Mouse (Mus musculus) limb, embryonic 11.5 days (tissue): Measurements from ENCODE around the gene Bclaf1. TPM values are rescaled to one million over a fixed set of nuclear protein-coding genes. Genes with fewer than 3 reads are reported as not detected.
A peak's percentile ranks its signal among the peaks of the same experiment; 100 is the strongest.

Experiments used
- ATAC-seq: fragments of 200-750 bp; cut with Nextera tagmentation; 2 replicates; pipeline ENCODE4 v1.8.0; 2017; ENCODE audit warnings: low read depth; ENCODE audit not compliant: insufficient number of reproducible peaks, low FRiP score, low TSS enrichment
- DNase-seq: peaks from one replicate; pipeline ENCODE4 v3.0.0-alpha.2; 2015; ENCODE audit warnings: low spot score
- H3K27ac ChIP-seq: fragments of 300-500 bp; sonication (generic); replicated peaks from 2 replicates; pipeline ENCODE4 v1.5.1; 2014; ENCODE audit warnings: low read depth, mild to moderate bottlenecking, low read length
- H3K27me3 ChIP-seq: fragments of 300-500 bp; sonication (generic); 2 replicates; pipeline ENCODE4 v1.6.1; 2014; ENCODE audit warnings: mild to moderate bottlenecking, low read length, mixed read lengths; ENCODE audit not compliant: control insufficient read depth, insufficient read depth
- H3K36me3 ChIP-seq: fragments of 300-500 bp; sonication (generic); 2 replicates; pipeline ENCODE4 v1.6.1; 2014; ENCODE audit warnings: mild to moderate bottlenecking, low read length, moderate library complexity, mixed read lengths; ENCODE audit not compliant: control insufficient read depth, insufficient read depth
- H3K4me1 ChIP-seq: fragments of 300-500 bp; sonication (generic); 2 replicates; pipeline ENCODE4 v1.6.1; 2014; ENCODE audit warnings: low read length, mixed read lengths; ENCODE audit not compliant: control insufficient read depth, insufficient read depth
- H3K4me2 ChIP-seq: fragments of 300-500 bp; sonication (generic); 2 replicates; pipeline ENCODE4 v1.6.1; 2014; ENCODE audit warnings: low read depth, mild to moderate bottlenecking, moderate library complexity; ENCODE audit not compliant: severe bottlenecking
- H3K4me3 ChIP-seq: fragments of 300-500 bp; sonication (generic); 2 replicates; pipeline ENCODE4 v1.5.1; 2014; ENCODE audit warnings: low read depth, low read length
- H3K9ac ChIP-seq: fragments of 300-500 bp; sonication (generic); 2 replicates; pipeline ENCODE4 v1.6.1; 2014; ENCODE audit warnings: mild to moderate bottlenecking, low read length
- H3K9me3 ChIP-seq: fragments of 300-500 bp; sonication (generic); 2 replicates; pipeline ENCODE4 v1.6.1; 2016; ENCODE audit warnings: low read length; ENCODE audit not compliant: control insufficient read depth
- WGBS: fragments of 180-500 bp; shearing (Covaris S2); extraction: QIAGEN DNeasy Blood & Tissue Kit; methylation state at CpG from one replicate; pipeline ENCODE4 v1.1.7; 2014; 5-methylcytosine and 5-hydroxymethylcytosine counted together
- polyA plus RNA-seq: library from polyadenylated mRNA; unstranded; fragments of >200 nt; fragmentation: Nextera tagmentation; extraction: Ambion mirVana; gene quantifications from 2 replicates; pipeline ENCODE4 v1.2.1, GENCODE M21; 2014

The Bclaf1 gene
- polyA plus RNA-seq, 1 experiment from 2014 or later: 176 TPM

- H3K9ac ChIP-seq: peak overlapping the region; percentile 91
- no peaks in the 10 kb centered on the region for H3K27me3 ChIP-seq
- ATAC-seq: no peak
- H3K36me3 ChIP-seq: no peaks in the 10 kb centered on the region
- peaks cover 7% of the 10 kb centered on the region; the same call in 1 of the 2 replicates for H3K4me1 ChIP-seq
- no peaks in the 10 kb centered on the region for H3K9me3 ChIP-seq
- H3K27ac ChIP-seq: peak overlapping the region; percentile 99
- H3K4me3 ChIP-seq: peak overlapping the region; percentile 62
- peak overlapping the region; percentile 72 for H3K4me2 ChIP-seq
- no peak for DNase-seq
- WGBS: 49% methylated on average over 11 of the region's 11 CpGs
Measured at GRCm38 (mm10) chr10:20310969-20311769, 1.1 kb upstream of the Bclaf1 start.

DNA sequence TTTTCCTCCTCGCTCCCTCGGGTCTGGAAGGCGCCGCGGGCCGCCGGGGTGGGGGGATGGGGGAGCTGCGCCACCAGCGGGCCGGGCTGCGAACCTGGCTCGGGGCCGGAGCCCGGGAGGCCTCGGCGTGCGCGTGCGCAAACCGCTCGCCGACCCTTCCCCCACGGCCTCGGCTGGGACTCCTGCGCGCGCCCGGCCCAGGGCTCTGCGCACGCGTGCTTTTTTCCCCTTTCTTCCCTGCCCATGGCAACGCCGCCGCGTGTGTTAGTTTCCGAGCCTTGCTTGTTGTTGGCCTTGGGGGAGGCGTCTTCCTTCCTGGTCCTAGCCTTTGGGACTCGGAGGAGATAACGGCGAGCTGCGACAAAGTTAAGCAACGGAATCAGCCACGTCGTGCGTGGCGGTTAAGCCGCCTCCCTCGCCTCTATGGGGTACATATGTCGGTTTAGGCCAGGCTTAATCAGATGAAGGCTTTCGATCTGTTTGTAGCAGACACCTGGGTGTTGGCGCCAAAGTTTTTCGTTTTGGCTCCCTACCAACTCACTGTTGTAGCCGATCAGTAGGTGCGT is 550 bp downstream of the Bclaf1 start:
- ATAC-seq (peak; percentile 77), DNase-seq (peak; percentile 92)
- WGBS: under 1% methylated on average over 53 of the region's 54 CpGs
- Histone ChIP-seq H3K27ac (peak overlapping the region; percentile 99), H3K36me3 (no peaks in the 10 kb centered on the region; the same call in 1 of the 2 replicates), H3K9ac (peak overlapping the region; percentile 91), H3K4me2 (peak overlapping the region; percentile 72), H3K4me1 (peaks cover 7% of the 10 kb centered on the region; the same call in 1 of the 2 replicates), H3K4me3 (peak overlapping the region; percentile 62), H3K9me3 (no peaks in the 10 kb centered on the region), H3K27me3 (no peaks in the 10 kb centered on the region)

DNA sequence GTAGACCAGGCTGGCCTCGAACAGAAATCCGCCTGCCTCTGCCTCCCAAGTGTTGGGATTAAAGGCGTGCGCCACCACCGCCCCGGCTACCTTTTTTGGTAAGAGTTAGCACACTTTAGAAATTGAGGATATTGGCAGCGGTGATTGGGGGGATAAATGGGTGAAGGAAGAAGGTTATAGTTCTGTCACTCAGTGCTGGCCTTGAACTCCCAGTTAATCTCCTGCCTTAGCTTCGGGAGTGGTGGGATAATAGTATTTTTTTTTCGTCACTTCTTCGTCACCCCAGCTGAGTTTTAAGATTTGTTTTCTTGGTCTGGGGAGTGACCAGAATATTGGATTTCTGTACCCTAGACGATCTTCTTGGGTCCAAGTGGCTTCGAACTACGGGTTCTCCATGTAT is 1.2 kb downstream of the Bclaf1 start:
- peaks cover 7% of the 10 kb centered on the region; the same call in 1 of the 2 replicates for H3K4me1 ChIP-seq
- H3K9me3 ChIP-seq: no peaks in the 10 kb centered on the region
- peak overlapping the region; percentile 39 for H3K4me2 ChIP-seq
- H3K4me3 ChIP-seq: peak overlapping the region; percentile 62
- DNase-seq (no peak), ATAC-seq (no peak)
- no peaks in the 10 kb centered on the region for H3K27me3 ChIP-seq
- peak overlapping the region; percentile 91 for H3K9ac ChIP-seq
- no peak overlapping the region for H3K27ac ChIP-seq
- H3K36me3 ChIP-seq: peaks cover 2% of the 10 kb centered on the region
- 41% methylated on average over 13 of the region's 13 CpGs for WGBS

DNA sequence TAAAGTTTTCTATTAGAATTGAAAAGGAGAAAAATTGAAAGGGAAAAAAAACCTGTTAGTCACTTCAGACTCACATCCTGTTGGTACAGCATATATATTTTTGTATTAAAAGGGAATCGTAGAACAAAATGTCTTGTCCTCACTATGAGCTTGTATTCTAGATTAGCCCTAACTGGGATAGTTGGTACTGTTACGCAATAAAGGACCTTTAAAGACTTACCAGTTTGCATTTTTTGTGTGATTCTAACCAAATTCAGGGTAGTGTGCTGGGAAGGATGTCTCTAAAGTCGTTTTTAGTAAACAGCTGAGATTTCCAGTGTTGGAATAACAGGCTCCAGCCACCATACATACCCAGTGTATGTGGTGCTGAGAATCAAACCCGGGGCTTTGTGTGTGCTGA is 1.7 kb downstream of the Bclaf1 start:
- Histone ChIP-seq H3K4me2 (no peak overlapping the region; the same call in 1 of the 2 replicates), H3K4me3 (no peak overlapping the region), H3K27me3 (no peaks in the 10 kb centered on the region), H3K9ac (no peak overlapping the region), H3K27ac (no peak overlapping the region), H3K36me3 (peaks cover 3% of the 10 kb centered on the region), H3K9me3 (no peaks in the 10 kb centered on the region), H3K4me1 (peaks cover 7% of the 10 kb centered on the region; the same call in 1 of the 2 replicates)
- 87% methylated on average over 4 of the region's 4 CpGs for WGBS
- DNase-seq: no peak
- no peak for ATAC-seq

DNA sequence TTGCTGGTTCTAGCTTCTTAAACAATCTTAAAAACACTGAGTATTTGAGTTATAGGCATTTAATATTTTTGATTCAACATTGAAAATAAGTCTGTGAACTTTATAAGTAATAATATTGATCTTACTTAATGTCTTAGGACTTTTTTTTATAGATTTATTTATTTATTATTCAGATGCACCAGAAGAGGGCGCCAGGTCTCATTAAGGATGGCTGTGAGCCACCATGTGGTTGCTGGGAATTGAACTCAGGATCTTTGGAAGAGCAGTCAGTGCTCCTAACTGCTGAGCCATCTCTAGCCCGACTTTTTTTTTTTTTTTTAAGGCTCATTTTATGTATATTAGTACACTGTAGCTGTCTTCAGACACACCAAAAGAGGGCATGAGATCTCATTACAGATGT is 2.5 kb downstream of the Bclaf1 start:
- WGBS: 56% methylated on average over 2 of the region's 2 CpGs
- Histone ChIP-seq H3K27me3 (no peaks in the 10 kb centered on the region), H3K27ac (no peak overlapping the region), H3K36me3 (peaks cover 5% of the 10 kb centered on the region), H3K9me3 (no peaks in the 10 kb centered on the region), H3K4me2 (no peak overlapping the region), H3K4me1 (peaks cover 7% of the 10 kb centered on the region; the same call in 1 of the 2 replicates), H3K4me3 (no peak overlapping the region), H3K9ac (no peak overlapping the region)
- DNase-seq (no peak), ATAC-seq (no peak)

DNA sequence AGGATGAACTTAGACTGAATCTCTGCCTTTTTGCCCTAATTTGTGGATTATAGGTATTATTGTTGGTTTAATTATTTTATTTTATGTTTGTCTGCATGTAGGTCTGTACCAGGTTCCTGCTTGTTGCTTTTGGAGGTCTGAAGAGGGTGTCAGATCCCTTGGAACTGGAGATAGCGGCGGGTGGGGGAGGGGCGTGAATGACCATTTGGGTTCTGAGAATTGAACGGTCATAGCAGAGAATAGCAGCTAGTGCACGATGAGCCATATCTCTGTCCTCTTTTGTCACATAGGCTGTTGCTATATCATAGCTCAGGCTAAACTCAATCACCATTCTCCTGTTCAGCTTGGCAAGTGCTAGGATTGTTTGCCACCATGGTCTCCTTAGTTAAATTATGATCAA is 5.2 kb downstream of the Bclaf1 start:
- 82% methylated on average over 5 of the region's 5 CpGs for WGBS
- ATAC-seq (no peak), DNase-seq (no peak)
- Histone ChIP-seq H3K4me3 (no peak overlapping the region), H3K36me3 (peaks cover 8% of the 10 kb centered on the region), H3K4me1 (peaks cover 2% of the 10 kb centered on the region; the same call in 1 of the 2 replicates), H3K4me2 (no peak overlapping the region), H3K9ac (no peak overlapping the region), H3K27me3 (no peaks in the 10 kb centered on the region), H3K27ac (no peak overlapping the region), H3K9me3 (no peaks in the 10 kb centered on the region)

GRCm38 (mm10) chr10:20326226-20326625 is 14.0 kb downstream of the Bclaf1 start:
- no peak overlapping the region for H3K9ac ChIP-seq
- peaks cover 14% of the 10 kb centered on the region; the same call in 1 of the 2 replicates for H3K36me3 ChIP-seq
- H3K27me3 ChIP-seq: no peaks in the 10 kb centered on the region
- no peaks in the 10 kb centered on the region for H3K9me3 ChIP-seq
- no peak overlapping the region for H3K27ac ChIP-seq
- H3K4me1 ChIP-seq: no peaks in the 10 kb centered on the region
- ATAC-seq (no peak), DNase-seq (no peak)
- H3K4me2 ChIP-seq: no peak overlapping the region
- H3K4me3 ChIP-seq: no peak overlapping the region

GRCm38 (mm10) chr10:20331262-20331661 is 19.0 kb downstream of the Bclaf1 start:
- no peak overlapping the region for H3K4me2 ChIP-seq
- ATAC-seq: no peak
- no peak overlapping the region for H3K27ac ChIP-seq
- H3K36me3 ChIP-seq: peaks cover 16% of the 10 kb centered on the region; the same call in 1 of the 2 replicates
- no peak overlapping the region for H3K4me3 ChIP-seq
- no peaks in the 10 kb centered on the region for H3K27me3 ChIP-seq
- no peak for DNase-seq
- no peaks in the 10 kb centered on the region for H3K9me3 ChIP-seq
- WGBS: over 99% methylated on average over 2 of the region's 2 CpGs
- H3K9ac ChIP-seq: no peak overlapping the region
- no peaks in the 10 kb centered on the region for H3K4me1 ChIP-seq
